Mouse (Mus musculus) CH12.LX (cell line): ENCODE measurements around the gene Amn.

ENCODE experiments used
- CHD2 ChIP-seq: IDR thresholded peaks from 2 replicates; pipeline ENCODE4 v1.6.1; 2011; ENCODE audit warnings: low read length, improper control_type of control experiment
- CTCF ChIP-seq, 2 experiments: IDR thresholded peaks in 1 of 2; conservative IDR thresholded peaks in 1 of 2; 2 replicates each; pipeline ENCODE4 v1.5.1; 2011 to 2012; ENCODE audit warnings: low read depth in 2 of 2, low read length in 2 of 2, improper control_type of control experiment in 1 of 2, inconsistent platforms in 1 of 2, mild to moderate bottlenecking in 1 of 2, moderate library complexity in 1 of 2
- EP300 ChIP-seq: IDR thresholded peaks from 2 replicates; pipeline ENCODE4 v1.6.1; 2011; ENCODE audit warnings: low read length, improper control_type of control experiment
- ETS1 ChIP-seq: conservative IDR thresholded peaks from 2 replicates; pipeline ENCODE4 v1.6.1; 2012; ENCODE audit warnings: low read depth, mild to moderate bottlenecking, inconsistent platforms, low read length, improper control_type of control experiment, moderate library complexity
- KAT2A ChIP-seq: IDR thresholded peaks from 2 replicates; pipeline ENCODE4 v1.6.1; 2012; ENCODE audit warnings: low read length, improper control_type of control experiment, inconsistent platforms; ENCODE audit not compliant: insufficient replicate concordance
- MAX ChIP-seq: IDR thresholded peaks from 2 replicates; pipeline ENCODE4 v1.6.1; 2011; ENCODE audit warnings: low read length, improper control_type of control experiment
- NELFE ChIP-seq: IDR thresholded peaks from 2 replicates; pipeline ENCODE4 v1.6.1; 2011; ENCODE audit warnings: low read depth, low read length, improper control_type of control experiment
- NRF1 ChIP-seq: IDR thresholded peaks from 2 replicates; pipeline ENCODE4 v1.6.1; 2014; ENCODE audit warnings: low read depth, mild to moderate bottlenecking, inconsistent platforms, low read length, improper control_type of control experiment, moderate library complexity
- POLR2A ChIP-seq: IDR thresholded peaks from 2 replicates; pipeline ENCODE4 v1.6.1; 2011; ENCODE audit warnings: low read depth, mild to moderate bottlenecking, improper control_type of control experiment, low read length
- ZKSCAN1 ChIP-seq: IDR thresholded peaks from 2 replicates; pipeline ENCODE4 v1.6.1; 2012; ENCODE audit warnings: low read depth, inconsistent platforms, low read length, improper control_type of control experiment, borderline replicate concordance

GRCm38 (mm10) chr12:111251227-111251626 lies 19.7 kb upstream of the Amn start:
- no peak for TF ChIP-seq CHD2
- TF ChIP-seq CTCF (conservative IDR thresholded peaks at IDR 0.05 in 1 of 2, IDR thresholded peaks at IDR 0.05 in 1 of 2; ENCODE audit: low read depth in 2 of 2, low read length in 2 of 2) = no peak
- no peak for TF ChIP-seq POLR2A
- TF ChIP-seq NELFE = no peak
- TF ChIP-seq ETS1 = no peak
- no peak for TF ChIP-seq ZKSCAN1
- TF ChIP-seq EP300 = no peak
- no peak for TF ChIP-seq NRF1
- no peak for TF ChIP-seq KAT2A
- TF ChIP-seq MAX = no peak
